8 mouse cellular contexts compared by ENCODE assay signal in genomic region chr17:46030731-46031620, GRCm38 (mm10). TPM values are rescaled to one million over a fixed set of nuclear protein-coding genes. Genes with fewer than 3 reads are reported as not detected.
DNase-seq lines count a peak whose midpoint lies in the region; ATAC-seq and TF ChIP-seq lines count a peak whose summit lies in the region.

No protein-coding gene starts in this region.

- H3K79me2 ChIP-seq in myocyte (ENCODE audit: control insufficient read depth, insufficient read depth), result peaks cover 61% of the 10 kb centered on the region

- peak; percentile 74 for TF ChIP-seq POLR2A in myocyte (IDR thresholded peaks at IDR 0.05; ENCODE audit: insufficient read length, low read depth)

- DNase-seq in embryo, embryonic 11.5 days (ENCODE audit: low read depth, low spot score), result peak; percentile 47
- DNase-seq in heart, adult 18-20 months, result peak; percentile 75 to 77
- peak; percentile 88 to 93 for DNase-seq in kidney, adult 8-10 months

- no peak for ATAC-seq in erythroblast, adult 5-6 weeks (replicated peaks; ENCODE audit: low FRiP score, poor library complexity, severe bottlenecking)
- ATAC-seq in limb, embryonic 15.5 days (ENCODE audit: insufficient number of reproducible peaks, low FRiP score, low TSS enrichment, low read depth), result peak; percentile 74
- ATAC-seq in stomach, embryonic 16.5 days (ENCODE audit: insufficient read depth, low FRiP score), result peak; percentile 77

- no peaks in the 10 kb centered on the region for H3K9me3 ChIP-seq in erythroblast, embryonic 14.5 days (ENCODE audit: control insufficient read depth, low read length)
- H3K9me3 ChIP-seq in limb, embryonic 15.5 days, result no peaks in the 10 kb centered on the region
- no peaks in the 10 kb centered on the region for H3K9me3 ChIP-seq in stomach, embryonic 16.5 days (replicated peaks; ENCODE audit: control insufficient read depth, low read length)

- peak overlapping the region; percentile 95 for H3K9ac ChIP-seq in limb, embryonic 15.5 days
- peak overlapping the region; percentile 98 for H3K9ac ChIP-seq in stomach, embryonic 16.5 days (ENCODE audit: low read length)

- peak overlapping the region; percentile 79 for H3K4me2 ChIP-seq in limb, embryonic 15.5 days
- H3K4me2 ChIP-seq in myocyte (ENCODE audit: low read depth), result no peak overlapping the region
- peak overlapping the region; percentile 91 for H3K4me2 ChIP-seq in stomach, embryonic 16.5 days (ENCODE audit: low read depth, low read length)

- peak overlapping the region; percentile 86 for H3K4me3 ChIP-seq in erythroblast, embryonic 14.5 days (replicated peaks)
- H3K4me3 ChIP-seq in limb, embryonic 15.5 days, result peak overlapping the region; percentile 92
- peak overlapping the region; percentile 97 for H3K4me3 ChIP-seq in myocyte
- H3K4me3 ChIP-seq in stomach, embryonic 16.5 days (replicated peaks; ENCODE audit: low read length), result peak overlapping the region; percentile 86

- peaks cover 8% of the 10 kb centered on the region for H3K27me3 ChIP-seq in erythroblast, embryonic 14.5 days (ENCODE audit: control insufficient read depth)
- no peaks in the 10 kb centered on the region for H3K27me3 ChIP-seq in limb, embryonic 15.5 days
- no peaks in the 10 kb centered on the region for H3K27me3 ChIP-seq in myocyte (ENCODE audit: control insufficient read depth, insufficient read depth, insufficient read length)
- H3K27me3 ChIP-seq in stomach, embryonic 16.5 days (ENCODE audit: control insufficient read depth, insufficient read depth, low read length), result no peaks in the 10 kb centered on the region

- peaks cover 15% of the 10 kb centered on the region for H3K36me3 ChIP-seq in erythroblast, embryonic 14.5 days (ENCODE audit: control insufficient read depth)
- H3K36me3 ChIP-seq in limb, embryonic 15.5 days, result no peaks in the 10 kb centered on the region; the same call in 1 of the 2 replicates
- H3K36me3 ChIP-seq in myocyte (ENCODE audit: control insufficient read depth, insufficient read depth), result peaks cover 31% of the 10 kb centered on the region
- no peaks in the 10 kb centered on the region for H3K36me3 ChIP-seq in stomach, embryonic 16.5 days (ENCODE audit: control insufficient read depth, insufficient read depth, low read length)

- peak overlapping the region; percentile 100 for H3ac ChIP-seq in myocyte (ENCODE audit: control insufficient read depth, insufficient read length)

- peaks cover 58% of the 10 kb centered on the region for H3K4me1 ChIP-seq in erythroblast, embryonic 14.5 days (ENCODE audit: control insufficient read depth)
- peaks cover 58% of the 10 kb centered on the region for H3K4me1 ChIP-seq in limb, embryonic 15.5 days
- peaks cover 49% of the 10 kb centered on the region for H3K4me1 ChIP-seq in stomach, embryonic 16.5 days (ENCODE audit: control insufficient read depth, insufficient read depth, low read length)

- WGBS in limb, embryonic 15.5 days, result under 1% methylated on average over 64 of the region's 92 CpGs
- under 1% methylated on average over 92 of the region's 92 CpGs for WGBS in stomach, embryonic 16.5 days

- H3K27ac ChIP-seq in limb, embryonic 15.5 days, result peak overlapping the region; percentile 98
- peak overlapping the region; percentile 98 for H3K27ac ChIP-seq in stomach, embryonic 16.5 days (ENCODE audit: low read length)

TF ChIP-seq in myocyte, 11 proteins besides CTCF, POLR2A, EP300 and RAD21:
- peak; percentile 71 for TF ChIP-seq POLR2AphosphoS2 (IDR thresholded peaks at IDR 0.05; ENCODE audit: insufficient read length, low read depth)
- no peak for TF ChIP-seq USF1 (IDR thresholded peaks at IDR 0.05; ENCODE audit: low read depth)
- peak in 1 of 3 experiments; percentile 2 for TF ChIP-seq MYOG (IDR thresholded peaks at IDR 0.05; ENCODE audit: control insufficient read depth in 1 of 3, insufficient read depth in 1 of 3, insufficient read length in 2 of 3, low read depth in 2 of 3)

RNA-seq across cellular contexts. Expression of gene Vegfa, which starts 1.2 kb away (rescaled TPM):
- 0.86 and 1.3 TPM in 2 replicates for polyA plus RNA-seq in erythroblast, embryonic 14.5 days (2012)
- 8.8 and 14.8 TPM in 2 replicates for total RNA-seq in erythroblast, adult 5-6 weeks (2015; ENCODE audit: low replicate concordance)
- total RNA-seq in erythroblast, adult 5-6 weeks (2017; ENCODE audit: low replicate concordance), result 5.7 and 11.3 TPM in 2 replicates
- total RNA-seq in heart, adult 18-20 months (2021), result 100 to 1,000 TPM; 233 to 240 TPM
- 4.1 and 5.0 TPM in 2 replicates for polyA plus RNA-seq in limb, embryonic 15.5 days (2015; fragmentation: Nextera tagmentation; extraction: Ambion mirVana)
- 177 TPM for polyA plus RNA-seq in myocyte (2012; fragmentation: generic; extraction: Trizol)
- polyA plus RNA-seq in stomach, embryonic 16.5 days (2015; fragmentation: Nextera tagmentation; extraction: Ambion mirVana), result 3.6 and 3.9 TPM in 2 replicates

Comparison
In these comparisons a context has a peak if more than half of its experiments do, and no peak if none do; other contexts are left out.
1. RNA of gene Vegfa, which starts 1.2 kb away (polyA plus RNA-seq): 177 TPM in myocyte (single experiment); 4.1 to 5.0 TPM in limb, embryonic 15.5 days, 3.6 to 3.9 TPM in stomach, embryonic 16.5 days and 0.86 to 1.3 TPM in erythroblast, embryonic 14.5 days; every median in the first group is over 10 times any median in the second.
2. Peak in every context shown above with its lines, with median percentiles within 50 percentile points of each other: H3K4me3 ChIP-seq and DNase-seq.